Mouse (Mus musculus) neural tube, embryonic 15.5 days (tissue): ENCODE results near the gene Rnf181. TPM values are rescaled to one million over a fixed set of nuclear protein-coding genes. Genes with fewer than 3 reads are reported as not detected.

Source experiments
- ATAC-seq: fragments of 200-750 bp; cut with Nextera tagmentation; 2 replicates; pipeline ENCODE4 v1.8.0; 2017; ENCODE audit warnings: mild to moderate bottlenecking, moderate TSS enrichment, moderate library complexity; ENCODE audit not compliant: low FRiP score
- H3K27ac ChIP-seq: fragments of 300-500 bp; sonication (generic); replicated peaks from 2 replicates; pipeline ENCODE4 v1.5.1; 2015; ENCODE audit warnings: mild to moderate bottlenecking, inconsistent platforms
- H3K27me3 ChIP-seq: fragments of 300-500 bp; sonication (generic); replicated peaks from 2 replicates; pipeline ENCODE4 v1.6.1; 2015; ENCODE audit warnings: inconsistent platforms
- H3K36me3 ChIP-seq: fragments of 300-500 bp; sonication (generic); 2 replicates; pipeline ENCODE4 v1.6.1; 2015; ENCODE audit warnings: inconsistent platforms
- H3K4me1 ChIP-seq: fragments of 300-500 bp; sonication (generic); 2 replicates; pipeline ENCODE4 v1.6.1; 2015; ENCODE audit warnings: inconsistent platforms
- H3K4me2 ChIP-seq: fragments of 300-500 bp; sonication (generic); 2 replicates; pipeline ENCODE4 v1.6.1; 2015; ENCODE audit warnings: inconsistent platforms, mild to moderate bottlenecking, moderate library complexity
- H3K4me3 ChIP-seq: fragments of 300-500 bp; sonication (generic); replicated peaks from 2 replicates; pipeline ENCODE4 v1.5.1; 2015; ENCODE audit warnings: mild to moderate bottlenecking, inconsistent platforms
- H3K9ac ChIP-seq: fragments of 300-500 bp; sonication (generic); replicated peaks from 2 replicates; pipeline ENCODE4 v1.6.1; 2015; ENCODE audit warnings: mild to moderate bottlenecking, inconsistent platforms
- H3K9me3 ChIP-seq: fragments of 300-500 bp; sonication (generic); replicated peaks from 2 replicates; pipeline ENCODE4 v1.6.1; 2016; ENCODE audit warnings: inconsistent platforms
- WGBS: fragments of 180-500 bp; shearing (Covaris S2); methylation state at CpG from one replicate; pipeline ENCODE4 v1.1.7; 2015; ENCODE audit warnings: mixed read lengths; 5-methylcytosine and 5-hydroxymethylcytosine counted together
- polyA plus RNA-seq: library from polyadenylated mRNA; unstranded; fragments of >200 nt; fragmentation: Nextera tagmentation; extraction: Ambion mirVana; gene quantifications from 2 replicates; pipeline ENCODE4 v1.2.1, GENCODE M21; 2015

The Rnf181 gene
- polyA plus RNA-seq, 1 experiment from 2014 or later: 145 TPM

DNA sequence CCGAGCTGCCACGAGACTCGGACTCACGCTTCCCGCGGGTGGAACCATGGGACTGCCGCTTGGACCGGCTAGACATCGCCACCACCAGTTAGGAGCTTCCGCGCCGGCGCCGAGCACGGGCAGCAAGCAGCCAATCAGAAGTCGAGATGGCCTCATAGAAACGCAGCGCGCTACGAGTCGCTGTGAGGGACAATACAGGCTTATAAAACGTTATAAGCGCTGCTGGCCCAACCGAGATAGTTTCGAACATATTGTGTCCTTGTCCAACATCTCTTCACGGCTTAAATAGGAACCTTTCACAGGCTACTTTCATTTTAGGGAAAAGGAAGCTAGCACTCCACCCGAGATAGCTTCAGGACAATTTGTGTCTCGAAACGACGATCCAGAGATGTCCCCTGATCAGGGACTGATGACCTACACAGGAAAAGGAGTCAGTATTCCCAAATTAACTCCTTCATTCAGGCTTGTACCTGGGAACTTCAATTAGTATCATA, 21.6 kb downstream of the Rnf181 start, which contains the start of gene Usp39:
TSS of gene Usp39 (minus strand) at position 111 of the 494 bp plus-strand sequence.
- peak; percentile 84 for ATAC-seq
- Histone ChIP-seq H3K36me3 (peaks cover 18% of the 10 kb centered on the region; the same call in 1 of the 2 replicates), H3K27ac (peak within 1 kb of the TSS; percentile 78), H3K9ac (peak within 1 kb of the TSS; percentile 92), H3K4me1 (peaks cover 47% of the 10 kb centered on the region), H3K9me3 (no peaks in the 10 kb centered on the region), H3K4me2 (peak within 1 kb of the TSS; percentile 77), H3K27me3 (no peaks in the 10 kb centered on the region), H3K4me3 (peak within 1 kb of the TSS; percentile 95)
- under 1% methylated on average over 30 of the region's 30 CpGs for WGBS

DNA sequence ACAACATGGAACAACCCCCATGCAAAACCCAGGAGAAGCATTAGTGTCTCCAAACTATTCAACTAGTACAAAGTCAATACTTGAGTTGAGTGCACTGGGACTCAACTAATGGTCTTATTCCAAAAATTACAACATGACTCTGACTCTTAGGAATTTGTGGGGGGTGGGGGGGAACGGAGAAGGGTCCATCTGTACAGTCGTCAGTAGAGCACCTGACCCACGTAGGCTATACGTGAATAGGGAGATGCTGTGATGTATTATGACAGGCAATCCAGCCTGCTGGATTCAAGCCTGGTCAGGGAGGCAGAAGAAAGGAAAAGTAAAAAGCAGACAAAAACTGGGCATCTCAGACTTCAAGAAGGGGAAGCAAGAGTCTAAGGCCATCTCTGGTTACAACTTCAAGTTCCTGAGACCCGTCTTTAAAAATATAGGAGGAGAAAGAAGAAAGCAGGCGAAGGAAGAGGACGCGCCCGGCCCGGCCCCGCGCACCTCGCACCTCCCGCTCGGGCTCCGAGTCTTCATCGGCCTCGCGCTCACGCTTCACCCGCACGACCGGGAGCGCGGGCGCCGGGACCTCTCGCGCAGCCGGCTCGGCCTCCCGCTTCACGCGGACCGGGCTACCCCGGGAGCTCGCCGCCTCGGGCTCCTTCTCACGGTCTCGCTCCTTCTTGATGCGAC, 22.2 kb downstream of the Rnf181 start:
- peak; percentile 46 for ATAC-seq

DNA sequence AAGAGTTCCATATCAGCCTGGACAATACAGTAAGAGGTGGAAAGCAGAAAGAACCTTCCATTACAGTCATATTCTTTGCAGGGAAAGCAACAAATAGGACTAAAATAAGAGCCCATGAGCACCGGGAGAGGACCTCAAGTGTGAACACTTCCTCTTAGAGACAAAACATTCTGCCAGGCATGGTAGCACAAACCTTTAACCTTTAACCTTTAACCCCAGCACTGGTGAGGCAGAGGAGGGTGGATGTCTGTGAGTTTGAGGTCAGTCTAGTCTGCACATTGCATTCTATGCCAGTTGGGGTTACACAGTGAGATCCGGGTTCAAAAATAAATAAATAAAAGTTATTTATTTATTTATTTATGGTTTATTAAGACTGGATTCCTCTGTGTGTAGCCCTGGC, 26.3 kb downstream of the Rnf181 start:
- H3K9me3 ChIP-seq: no peaks in the 10 kb centered on the region
- ATAC-seq: no peak
- H3K4me3 ChIP-seq: no peak overlapping the region
- H3K4me2 ChIP-seq: no peak overlapping the region
- 73% methylated on average over 2 of the region's 2 CpGs for WGBS
- H3K9ac ChIP-seq: no peak overlapping the region
- H3K27me3 ChIP-seq: no peaks in the 10 kb centered on the region
- peaks cover 40% of the 10 kb centered on the region for H3K36me3 ChIP-seq
- H3K4me1 ChIP-seq: peaks cover 14% of the 10 kb centered on the region
- no peak overlapping the region for H3K27ac ChIP-seq

More for the DNA sequence above, 22.2 kb downstream of the Rnf181 start:
- Histone ChIP-seq H3K27me3 (no peaks in the 10 kb centered on the region), H3K4me1 (peaks cover 45% of the 10 kb centered on the region), H3K27ac (peak overlapping the region; percentile 77), H3K9me3 (no peaks in the 10 kb centered on the region), H3K4me2 (peak overlapping the region; percentile 77), H3K9ac (peak overlapping the region; percentile 92), H3K36me3 (peaks cover 13% of the 10 kb centered on the region; the same call in 1 of the 2 replicates), H3K4me3 (peak overlapping the region; percentile 95)
- WGBS: under 1% methylated on average over 42 of the region's 42 CpGs

DNA sequence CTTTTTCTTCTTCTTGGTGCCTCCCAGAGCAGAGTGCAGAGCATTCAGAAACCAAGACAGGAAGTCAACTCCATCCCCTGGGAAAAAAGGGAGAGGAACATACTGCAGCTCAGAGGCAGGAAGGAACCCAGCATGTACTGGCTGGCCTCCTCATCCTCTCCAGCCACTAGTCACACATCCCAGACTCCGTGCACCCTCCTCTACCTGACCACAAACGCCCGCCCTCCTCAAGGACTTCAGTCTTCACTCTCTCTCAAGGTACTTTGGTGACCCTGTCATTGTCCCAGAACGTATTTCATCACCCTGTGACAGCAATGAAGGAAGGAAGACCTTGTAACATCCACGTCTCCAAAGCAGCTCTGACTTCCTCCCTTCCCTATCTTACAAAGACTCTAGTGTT, 33.6 kb downstream of the Rnf181 start:
- H3K4me3 ChIP-seq: no peak overlapping the region
- no peak overlapping the region for H3K9ac ChIP-seq
- no peak overlapping the region for H3K4me2 ChIP-seq
- H3K4me1 ChIP-seq: no peaks in the 10 kb centered on the region
- H3K27me3 ChIP-seq: no peaks in the 10 kb centered on the region
- no peak for ATAC-seq
- H3K36me3 ChIP-seq: peaks cover 87% of the 10 kb centered on the region
- H3K27ac ChIP-seq: no peak overlapping the region
- H3K9me3 ChIP-seq: no peaks in the 10 kb centered on the region
- WGBS: 85% methylated on average over 5 of the region's 5 CpGs

DNA sequence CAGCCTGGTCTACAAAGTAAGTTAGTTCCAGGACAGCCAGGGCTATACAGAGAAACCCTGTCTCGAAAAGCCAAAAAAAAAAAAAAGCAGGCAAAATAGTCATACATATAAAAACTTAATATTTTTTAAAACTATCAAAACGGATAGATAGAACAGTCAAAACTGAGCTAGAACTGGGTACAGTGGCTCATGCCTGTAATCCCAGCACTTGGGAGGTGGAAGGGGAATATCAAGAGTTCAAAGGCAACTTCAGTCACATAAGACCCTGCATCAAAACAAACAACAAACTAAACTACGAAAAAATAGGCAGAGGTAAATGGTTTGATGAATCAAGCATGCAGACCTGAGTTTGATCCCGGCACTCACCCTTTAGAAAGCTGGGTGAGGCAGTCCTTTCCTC, 36.6 kb downstream of the Rnf181 start:
- Histone ChIP-seq H3K4me2 (no peak overlapping the region), H3K27me3 (no peaks in the 10 kb centered on the region), H3K9ac (no peak overlapping the region), H3K27ac (no peak overlapping the region), H3K4me3 (no peak overlapping the region), H3K4me1 (no peaks in the 10 kb centered on the region), H3K36me3 (peaks cover 83% of the 10 kb centered on the region), H3K9me3 (no peaks in the 10 kb centered on the region)
- no peak for ATAC-seq
- 89% methylated on average over 4 of the region's 4 CpGs for WGBS

DNA sequence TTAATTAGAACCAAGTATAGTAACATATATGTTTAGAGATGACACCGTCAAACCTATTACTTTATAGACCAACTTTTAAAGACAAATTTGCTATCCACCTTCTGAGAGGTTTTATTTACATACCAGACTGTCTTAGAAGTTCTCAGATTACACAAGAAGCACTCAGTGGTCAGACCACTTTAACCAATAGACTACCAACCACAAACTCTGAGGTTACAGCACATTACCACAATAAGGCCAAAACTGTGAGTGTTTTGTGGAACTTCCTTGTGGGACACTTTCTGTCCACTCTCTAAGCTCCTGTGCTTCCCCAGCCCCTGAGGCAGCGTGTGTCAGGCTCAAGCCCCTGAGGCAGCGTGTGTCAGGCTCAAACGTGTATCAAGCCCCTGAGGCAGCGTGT, 37.7 kb downstream of the Rnf181 start:
- ATAC-seq: no peak
- WGBS: 95% methylated on average over 5 of the region's 5 CpGs
- Histone ChIP-seq H3K27me3 (no peaks in the 10 kb centered on the region), H3K9me3 (no peaks in the 10 kb centered on the region), H3K4me1 (no peaks in the 10 kb centered on the region), H3K4me2 (no peak overlapping the region), H3K27ac (no peak overlapping the region), H3K36me3 (peaks cover 83% of the 10 kb centered on the region), H3K4me3 (no peak overlapping the region), H3K9ac (no peak overlapping the region)

DNA sequence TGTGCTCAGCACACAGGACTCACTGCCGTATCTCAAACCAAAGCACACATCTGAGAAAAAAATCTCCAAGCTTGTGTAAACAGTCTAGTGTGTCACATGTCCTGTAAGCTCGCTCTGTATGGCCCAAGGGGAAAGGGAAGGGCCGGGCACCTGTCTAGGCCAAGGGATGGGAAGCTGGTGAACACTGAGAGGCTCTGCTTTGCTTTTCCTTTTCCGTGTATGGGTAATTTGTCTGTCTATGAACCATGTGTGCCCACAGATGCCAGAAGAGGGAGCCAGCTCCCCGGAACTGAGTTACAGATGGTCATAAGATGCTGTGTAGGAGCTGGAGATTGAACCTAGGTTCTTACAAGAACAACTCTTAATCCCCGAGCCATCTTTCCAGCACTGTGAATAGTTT, 40.5 kb downstream of the Rnf181 start:
- H3K9me3 ChIP-seq: no peaks in the 10 kb centered on the region
- peaks cover 83% of the 10 kb centered on the region for H3K36me3 ChIP-seq
- no peak overlapping the region for H3K4me3 ChIP-seq
- H3K27ac ChIP-seq: no peak overlapping the region
- WGBS: 83% methylated on average over 6 of the region's 6 CpGs
- no peak for ATAC-seq
- no peaks in the 10 kb centered on the region for H3K4me1 ChIP-seq
- H3K27me3 ChIP-seq: no peaks in the 10 kb centered on the region
- H3K9ac ChIP-seq: no peak overlapping the region
- no peak overlapping the region for H3K4me2 ChIP-seq

DNA sequence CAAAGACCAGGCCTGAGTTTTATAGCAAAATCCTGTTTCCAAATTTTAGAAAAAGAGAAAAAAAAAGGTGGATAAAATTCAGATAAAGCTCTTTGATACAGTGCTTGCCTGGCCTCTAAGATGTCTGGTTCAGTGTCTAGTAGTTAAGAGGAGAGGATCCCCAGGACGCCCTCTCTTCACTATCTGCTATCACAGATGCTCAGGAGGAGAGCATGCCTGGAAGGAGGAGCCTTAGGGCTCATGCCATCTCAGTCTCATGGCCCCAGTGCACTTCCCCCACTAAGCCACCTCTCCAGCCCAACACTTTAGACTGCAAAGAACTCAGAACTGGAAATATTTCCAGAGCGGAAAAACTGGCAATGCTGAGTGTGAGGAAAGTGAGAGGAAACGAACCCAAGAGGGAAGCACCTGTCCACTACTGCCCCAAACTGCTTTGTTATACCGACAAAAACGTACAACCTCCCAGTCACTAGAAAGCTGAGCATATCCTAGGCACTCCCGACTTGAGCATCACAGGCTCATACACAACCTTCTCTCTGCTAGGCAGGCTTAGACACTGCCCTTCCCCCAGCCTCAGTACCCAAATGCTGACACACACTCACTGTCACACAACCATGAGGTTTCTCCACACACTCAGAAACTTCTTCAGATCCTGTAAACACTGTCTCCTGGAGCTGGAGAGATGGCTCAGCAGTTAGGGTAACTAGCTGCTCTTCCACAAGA, 42.8 kb downstream of the Rnf181 start:
- Histone ChIP-seq H3K36me3 (peaks cover 88% of the 10 kb centered on the region), H3K4me2 (no peak overlapping the region), H3K9me3 (no peaks in the 10 kb centered on the region), H3K4me3 (no peak overlapping the region), H3K27me3 (no peaks in the 10 kb centered on the region), H3K27ac (no peak overlapping the region), H3K9ac (no peak overlapping the region), H3K4me1 (no peaks in the 10 kb centered on the region)
- no peak for ATAC-seq
- 93% methylated on average over 6 of the region's 6 CpGs for WGBS

DNA sequence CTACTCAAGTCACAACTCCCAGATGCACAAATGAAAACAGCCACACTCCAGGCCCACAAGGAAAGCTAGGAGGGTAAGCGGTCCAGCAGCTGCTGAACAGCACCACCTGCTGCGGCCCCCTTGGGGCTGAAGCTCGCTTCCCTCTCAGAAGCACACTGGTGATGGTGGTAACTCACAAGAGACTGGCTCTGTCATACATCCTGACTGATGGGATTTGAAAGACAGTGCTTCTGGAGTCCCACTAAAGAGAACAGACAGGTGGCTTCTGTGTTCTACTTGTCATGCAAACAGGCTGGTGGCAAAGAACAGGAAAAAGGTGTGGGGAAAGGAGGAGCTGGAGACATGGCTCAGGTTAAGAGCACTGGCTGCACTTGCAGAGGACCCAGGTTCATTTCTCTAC, 43.8 kb downstream of the Rnf181 start:
- Histone ChIP-seq H3K9me3 (no peaks in the 10 kb centered on the region), H3K4me2 (no peak overlapping the region), H3K36me3 (peaks cover 84% of the 10 kb centered on the region), H3K4me3 (no peak overlapping the region), H3K9ac (no peak overlapping the region), H3K27me3 (no peaks in the 10 kb centered on the region), H3K27ac (no peak overlapping the region), H3K4me1 (no peaks in the 10 kb centered on the region)
- ATAC-seq: no peak
- WGBS: 87% methylated on average over 3 of the region's 3 CpGs

DNA sequence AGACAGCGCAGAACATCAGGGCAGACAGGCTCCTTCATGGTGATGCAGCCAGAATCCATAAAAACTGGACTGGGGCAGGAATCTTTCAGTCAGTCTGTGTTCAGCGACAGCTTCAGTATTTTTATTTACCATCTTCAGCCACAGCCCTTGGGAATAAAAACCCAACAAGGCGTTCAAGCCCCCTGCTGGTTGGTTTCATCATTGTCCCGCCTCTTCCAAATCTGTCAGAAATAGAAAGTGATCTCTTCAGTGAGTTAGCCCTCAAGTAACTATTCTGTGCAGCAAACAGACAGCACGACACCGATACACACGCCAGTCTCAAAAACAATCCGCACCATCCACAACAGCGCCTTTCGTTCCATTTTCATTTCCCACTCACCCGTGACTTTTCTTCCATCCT, 47.7 kb downstream of the Rnf181 start:
- no peak overlapping the region for H3K9ac ChIP-seq
- H3K9me3 ChIP-seq: no peaks in the 10 kb centered on the region
- no peak overlapping the region for H3K4me3 ChIP-seq
- no peaks in the 10 kb centered on the region for H3K27me3 ChIP-seq
- H3K27ac ChIP-seq: no peak overlapping the region
- WGBS: 81% methylated on average over 11 of the region's 11 CpGs
- no peak overlapping the region for H3K4me2 ChIP-seq
- peaks cover 74% of the 10 kb centered on the region for H3K36me3 ChIP-seq
- H3K4me1 ChIP-seq: no peaks in the 10 kb centered on the region
- no peak for ATAC-seq

DNA sequence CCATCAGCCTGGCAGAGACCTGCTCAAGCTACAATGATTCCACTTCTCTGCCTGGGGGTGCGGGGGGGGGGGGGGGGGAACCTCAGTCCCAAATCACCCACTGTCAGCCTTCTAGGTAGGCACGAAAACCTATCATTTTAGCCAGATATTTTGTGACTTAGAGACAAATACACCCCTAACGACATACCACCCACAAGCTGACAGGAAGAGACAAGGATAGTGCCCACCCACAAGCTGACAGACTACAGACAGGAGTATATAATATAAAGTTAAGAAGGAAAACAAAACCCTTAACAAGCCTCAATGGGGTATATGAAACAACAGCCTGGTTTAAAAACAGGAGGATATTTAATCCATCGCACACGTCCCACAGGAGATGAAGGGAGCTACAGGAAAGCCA, 48.3 kb downstream of the Rnf181 start:
- H3K27me3 ChIP-seq: no peaks in the 10 kb centered on the region
- no peaks in the 10 kb centered on the region for H3K4me1 ChIP-seq
- H3K27ac ChIP-seq: no peak overlapping the region
- no peaks in the 10 kb centered on the region for H3K9me3 ChIP-seq
- no peak overlapping the region for H3K9ac ChIP-seq
- no peak overlapping the region for H3K4me2 ChIP-seq
- no peak overlapping the region for H3K4me3 ChIP-seq
- WGBS: 82% methylated on average over 5 of the region's 5 CpGs
- H3K36me3 ChIP-seq: peaks cover 72% of the 10 kb centered on the region
- ATAC-seq: no peak

DNA sequence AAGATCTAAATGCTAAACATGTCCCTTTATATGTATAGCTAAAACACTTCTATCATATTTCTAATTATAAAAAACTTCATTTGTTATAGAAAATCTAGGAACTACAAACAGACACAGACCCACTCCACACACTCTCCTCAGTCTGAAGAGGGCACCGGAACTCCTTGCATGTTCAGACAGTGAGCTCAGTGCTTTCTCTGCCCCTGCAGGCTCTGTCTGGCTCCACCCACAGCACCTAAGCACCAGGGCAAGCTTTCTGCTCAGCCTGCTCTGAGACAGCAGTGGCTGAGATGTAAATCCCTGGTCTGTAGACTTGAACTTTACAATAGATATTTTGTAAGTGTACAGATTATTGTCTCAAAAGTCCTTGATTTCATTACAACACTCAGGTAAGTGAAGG, 50.7 kb downstream of the Rnf181 start:
- H3K9me3 ChIP-seq: no peaks in the 10 kb centered on the region
- no peaks in the 10 kb centered on the region for H3K27me3 ChIP-seq
- no peaks in the 10 kb centered on the region for H3K4me1 ChIP-seq
- ATAC-seq: no peak
- no peak overlapping the region for H3K4me2 ChIP-seq
- 81% methylated on average over 1 of the region's 1 CpGs for WGBS
- no peak overlapping the region for H3K4me3 ChIP-seq
- H3K27ac ChIP-seq: no peak overlapping the region
- no peak overlapping the region for H3K9ac ChIP-seq
- peaks cover 51% of the 10 kb centered on the region for H3K36me3 ChIP-seq
